Mouse (Mus musculus): Measurements from ENCODE around the gene Ppm1l.
A peak's percentile ranks its signal among the peaks of the same experiment; 100 is the strongest.
"Not testable (repeated sequence)": the region's sequence is repeated elsewhere in the genome, so short reads cannot be mapped to it uniquely, and the experiment has no call there.

Gene Ppm1l

GRCm38 (mm10) chr3:69373544-69374306 is 57.1 kb downstream of the Ppm1l start:
- DNase-seq: no peak

- DNase-seq: no peak
Measured at GRCm38 (mm10) chr3:69374538-69374937, 57.9 kb downstream of the Ppm1l start.

GRCm38 (mm10) chr3:69374983-69375382 is 58.3 kb downstream of the Ppm1l start:
- peak; percentile 24 for DNase-seq

DNA sequence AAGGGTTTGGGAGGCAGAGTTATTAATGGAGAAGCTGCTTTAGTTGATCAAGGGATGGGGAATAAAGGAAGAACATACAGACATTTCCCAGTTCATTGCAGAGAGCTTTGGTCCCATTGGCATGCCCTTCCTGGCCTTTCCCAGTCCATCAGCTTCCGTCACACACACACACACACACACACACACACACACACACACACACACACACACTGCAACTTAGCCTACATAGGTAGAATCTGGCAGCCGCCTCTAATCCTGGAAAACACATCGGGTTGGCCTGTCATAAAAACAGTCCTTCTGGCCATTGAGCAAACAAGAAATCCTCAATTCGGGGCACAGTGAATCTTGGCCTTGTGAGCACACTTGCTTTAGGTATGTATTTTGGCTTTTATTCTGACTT is 64.6 kb downstream of the Ppm1l start:
- no peak for DNase-seq

- DNase-seq: not testable (repeated sequence)
Measured at GRCm38 (mm10) chr3:69391834-69392233, 75.2 kb downstream of the Ppm1l start.

GRCm38 (mm10) chr3:69392298-69392697 is 75.6 kb downstream of the Ppm1l start:
- no peak for DNase-seq

DNA sequence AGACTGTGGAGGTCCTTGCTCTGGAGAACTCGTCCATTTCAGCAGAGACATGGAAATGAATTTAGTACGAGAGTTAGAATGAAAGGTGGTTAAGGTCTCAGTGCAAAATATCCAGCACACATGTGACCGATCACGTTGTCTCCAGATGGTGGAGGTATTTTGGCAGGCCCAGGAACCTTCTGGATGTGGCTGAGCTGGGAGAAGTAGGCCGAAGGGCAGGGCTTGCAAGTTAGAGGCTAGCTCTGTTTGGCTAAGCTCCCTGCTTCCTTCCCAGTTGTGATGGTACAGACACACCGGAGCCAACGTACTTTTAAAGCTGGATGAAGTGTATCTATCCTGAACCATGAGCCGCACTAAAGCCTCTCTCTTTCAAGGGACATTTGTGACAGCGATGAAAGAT is 76.4 kb downstream of the Ppm1l start:
- DNase-seq: no peak

- no peak for DNase-seq
Measured at GRCm38 (mm10) chr3:69393991-69394390, 77.3 kb downstream of the Ppm1l start.

- no peak for DNase-seq
Measured at GRCm38 (mm10) chr3:69395084-69395483, 78.4 kb downstream of the Ppm1l start.

DNA sequence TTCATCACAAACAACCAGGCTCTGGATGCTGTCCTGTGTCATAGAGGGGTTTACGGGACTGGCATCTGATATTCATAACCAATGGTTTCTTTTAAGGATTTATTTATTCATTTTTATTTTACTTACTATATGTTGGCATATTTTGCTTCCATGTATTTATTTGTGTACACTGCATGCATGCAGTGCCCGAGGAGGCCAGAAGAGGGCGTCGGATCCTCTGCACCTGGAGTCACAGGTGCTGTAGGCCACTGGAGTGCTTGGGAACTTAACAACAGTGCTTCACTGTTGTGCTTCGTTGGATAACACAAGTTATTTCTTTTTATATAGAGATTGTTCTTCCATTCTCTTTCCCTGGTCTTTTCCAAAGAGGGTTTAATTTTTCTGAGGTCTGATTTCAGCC is 81.1 kb downstream of the Ppm1l start:
- no peak for DNase-seq

DNA sequence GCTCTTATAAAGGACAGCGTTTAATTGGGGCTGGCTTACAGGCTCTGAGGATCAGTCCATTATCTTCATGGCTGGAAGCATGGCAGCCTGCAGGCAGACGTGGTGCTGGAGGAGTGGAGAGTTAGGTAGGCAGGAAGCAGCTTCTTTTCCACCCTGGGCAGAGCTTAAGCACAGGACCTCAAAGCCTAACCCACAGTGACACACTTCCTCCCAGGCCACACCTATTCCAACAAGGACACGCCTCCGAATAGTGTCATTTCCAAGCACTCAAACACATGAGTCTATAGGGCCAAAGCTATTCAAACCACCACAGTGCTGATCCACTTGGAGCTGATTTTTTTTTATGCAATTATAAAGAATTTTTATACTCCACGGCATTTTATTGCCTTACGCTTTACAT is 82.7 kb downstream of the Ppm1l start:
- DNase-seq: no peak

- no peak for DNase-seq
Measured at GRCm38 (mm10) chr3:69403196-69403595, 86.5 kb downstream of the Ppm1l start.

DNA sequence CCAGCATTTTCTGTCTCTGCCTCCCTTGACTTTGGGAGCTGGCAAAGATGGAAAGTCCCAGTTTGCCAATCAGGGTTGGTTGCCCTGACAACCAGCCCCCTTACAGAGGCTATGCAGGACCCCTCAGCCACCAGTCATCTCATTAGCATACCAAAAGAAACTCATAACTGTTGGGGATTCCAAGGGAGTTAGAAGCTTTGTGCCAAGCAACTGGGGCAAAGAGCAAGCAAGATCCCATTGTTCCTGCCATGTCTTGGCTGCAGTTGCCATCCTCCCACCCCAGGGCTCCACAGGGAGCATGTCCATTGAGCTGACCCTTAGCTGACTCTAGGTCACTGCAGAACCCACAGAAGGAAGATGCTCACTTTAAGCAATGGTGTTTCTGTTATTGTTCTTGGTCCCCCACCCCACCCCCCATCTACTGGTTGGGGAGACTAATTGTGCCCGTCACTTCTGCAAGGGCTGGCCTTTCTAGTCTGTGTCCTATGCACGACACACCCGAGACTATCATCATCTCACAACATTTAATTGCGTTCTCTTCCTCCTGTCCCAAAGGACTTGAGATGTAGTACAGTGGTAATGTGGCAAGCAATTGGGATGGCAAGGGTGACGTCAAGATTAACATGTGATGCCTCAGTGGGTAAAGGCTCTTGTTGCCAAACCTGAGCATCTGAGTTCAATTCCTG is 89.7 kb downstream of the Ppm1l start:
- no peak for DNase-seq

- no peak for DNase-seq
Measured at GRCm38 (mm10) chr3:69408064-69408463, 91.4 kb downstream of the Ppm1l start.

GRCm38 (mm10) chr3:69416112-69416511 is 99.5 kb downstream of the Ppm1l start:
- no peak for DNase-seq

DNA sequence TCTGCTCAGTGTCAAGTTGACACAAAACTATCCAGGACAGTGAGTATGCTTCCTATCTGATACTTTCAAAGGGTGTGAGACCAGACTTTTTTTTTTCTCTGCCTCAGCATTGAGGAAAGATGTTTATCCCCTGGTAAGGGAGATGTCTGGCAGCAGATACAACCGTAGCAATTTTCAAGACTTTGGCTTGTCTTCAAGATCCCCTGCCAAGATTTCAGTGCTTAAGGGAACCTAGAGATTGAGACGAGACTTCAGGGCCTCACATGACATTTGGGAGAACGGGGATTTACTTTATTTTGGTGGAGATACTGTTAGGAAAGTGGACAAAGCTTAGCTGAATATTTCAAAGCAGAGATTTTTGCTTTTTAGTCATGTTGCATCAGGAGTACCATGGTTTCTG is 106.1 kb downstream of the Ppm1l start:
- DNase-seq: no peak

- DNase-seq: no peak
Measured at GRCm38 (mm10) chr3:69423371-69423770, 106.7 kb downstream of the Ppm1l start.

DNA sequence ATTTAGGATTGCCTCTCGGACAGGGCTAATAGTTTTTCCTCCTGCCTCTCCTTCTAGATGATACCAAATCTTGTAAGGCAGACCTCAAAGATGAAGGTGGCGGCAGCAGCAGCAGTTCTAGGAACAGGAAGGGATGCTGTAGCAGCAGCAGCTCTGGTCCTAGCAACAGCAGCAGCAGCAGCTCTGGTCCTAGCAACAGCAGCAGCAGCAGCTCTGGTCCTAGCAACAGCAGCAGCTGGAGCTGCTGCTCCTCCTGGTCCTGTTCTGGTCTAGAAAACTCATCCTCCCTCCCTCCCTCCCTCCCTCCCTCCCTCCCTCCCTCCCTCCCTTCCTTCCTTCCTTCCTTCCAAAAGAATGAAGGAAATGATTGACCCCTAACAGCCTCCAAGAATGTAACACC is 108.1 kb downstream of the Ppm1l start:
- DNase-seq: not testable (repeated sequence)

DNA sequence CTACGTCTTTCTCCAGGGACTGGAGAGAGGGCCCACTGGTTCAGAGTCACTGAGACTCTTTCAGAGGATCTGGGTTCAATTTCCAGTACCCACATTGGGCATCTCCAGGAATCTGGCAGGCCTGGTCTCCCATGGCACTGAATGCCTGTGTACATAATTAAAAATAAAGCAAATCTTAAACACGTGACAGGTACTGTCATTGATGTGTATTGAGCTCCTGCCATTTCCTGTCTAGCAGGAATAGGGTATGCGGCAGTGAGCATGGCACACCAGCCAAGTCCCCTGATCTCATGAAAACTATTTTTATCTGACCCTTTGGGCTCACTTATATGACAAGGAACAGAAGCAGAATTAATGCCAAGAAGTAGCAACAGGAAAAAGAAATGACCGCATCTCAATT is 110.6 kb downstream of the Ppm1l start:
- DNase-seq: no peak

GRCm38 (mm10) chr3:69428221-69428620 is 111.6 kb downstream of the Ppm1l start:
- DNase-seq: no peak

GRCm38 (mm10) chr3:69429319-69429718 is 112.7 kb downstream of the Ppm1l start:
- DNase-seq: no peak

DNA sequence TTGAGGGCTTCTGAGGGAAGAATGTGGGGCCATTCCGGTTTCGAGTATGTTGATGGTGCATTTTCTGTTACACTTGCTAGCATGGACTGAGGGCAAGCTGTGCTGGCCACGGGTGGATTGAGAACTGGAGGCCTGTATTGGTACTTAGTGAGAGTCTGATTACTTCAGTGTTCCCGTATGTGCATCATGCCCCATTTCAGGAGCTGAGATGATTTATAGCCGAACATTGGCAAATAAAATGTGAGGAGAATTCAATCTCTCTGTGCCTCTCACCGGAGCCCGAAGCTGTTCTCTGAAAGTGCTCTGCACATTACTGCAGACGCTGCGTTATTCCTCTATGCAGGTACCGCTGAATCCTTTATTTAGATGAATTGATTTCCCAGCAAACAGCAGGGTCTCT is 116.9 kb downstream of the Ppm1l start:
- no peak for DNase-seq

GRCm38 (mm10) chr3:69438773-69439514 is 122.3 kb downstream of the Ppm1l start:
- DNase-seq: no peak

GRCm38 (mm10) chr3:69440761-69441160 is 124.1 kb downstream of the Ppm1l start:
- no peak for DNase-seq
